Mouse (Mus musculus) MEL (cell line): ENCODE measurements around the gene Myocos.

ENCODE experiments used
- CTCF ChIP-seq, 3 experiments: IDR thresholded peaks in 2 of 3; conservative IDR thresholded peaks in 1 of 3; 2 replicates each; pipeline ENCODE4 v1.5.1; 2011 to 2012; ENCODE audit warnings: low read length in 3 of 3, low read depth in 2 of 3, mild to moderate bottlenecking in 2 of 3, improper control_type of control experiment in 1 of 3, inconsistent platforms in 1 of 3, mixed read lengths in 1 of 3, moderate library complexity in 1 of 3; ENCODE audit not compliant: control insufficient read depth in 1 of 3, insufficient read depth in 1 of 3, poor library complexity in 1 of 3, severe bottlenecking in 1 of 3
- ELF1 ChIP-seq: IDR thresholded peaks from 2 replicates; pipeline ENCODE4 v1.6.1; 2014; ENCODE audit warnings: low read depth, mild to moderate bottlenecking, inconsistent platforms, low read length, improper control_type of control experiment, moderate library complexity

GRCm38 (mm10) chr1:162693721-162694120 lies 35.7 kb upstream of the Myocos start:
- TF ChIP-seq CTCF (IDR thresholded peaks at IDR 0.05 in 2 of 3, conservative IDR thresholded peaks at IDR 0.05 in 1 of 3; ENCODE audit: control insufficient read depth in 1 of 3, insufficient read depth in 1 of 3, low read depth in 2 of 3, low read length in 3 of 3, poor library complexity in 1 of 3, severe bottlenecking in 1 of 3) (no peak), ELF1 (no peak)
